Mouse (Mus musculus) left cerebral cortex, adult 11 months (tissue): ENCODE data around the gene Fam78b.

Experiments
- DNase-seq: peaks from one replicate; pipeline ENCODE4 v3.0.0; 2022; ENCODE audit warnings: low spot score

Gene Fam78b

DNA sequence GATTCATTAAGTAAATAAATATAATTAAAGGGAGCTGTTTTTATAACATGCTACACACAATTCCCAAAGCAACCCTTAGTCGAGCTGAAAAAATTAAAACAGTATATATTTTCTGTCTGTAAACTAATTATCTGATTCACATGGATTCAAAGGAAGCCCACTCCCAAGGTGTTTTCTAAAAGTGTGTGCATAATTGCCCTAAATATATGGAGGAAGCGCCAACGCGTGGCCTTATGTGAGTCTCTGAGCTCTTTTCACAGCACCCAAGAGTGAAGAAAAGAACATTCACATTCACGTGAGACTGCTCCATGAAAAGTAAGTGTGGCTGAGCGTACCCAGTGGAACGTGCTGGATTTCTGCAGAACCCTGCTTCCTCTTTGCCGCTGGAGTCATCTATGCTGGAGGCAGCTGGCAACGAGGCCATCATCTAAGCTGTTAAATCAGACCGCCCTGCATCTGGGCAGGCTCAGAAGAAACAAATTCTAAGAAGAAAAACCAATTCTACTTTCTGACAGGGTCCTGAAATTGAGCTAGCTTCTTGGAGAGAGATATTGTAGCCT is 93.5 kb downstream of the Fam78b start:
- DNase-seq, result no peak

DNA sequence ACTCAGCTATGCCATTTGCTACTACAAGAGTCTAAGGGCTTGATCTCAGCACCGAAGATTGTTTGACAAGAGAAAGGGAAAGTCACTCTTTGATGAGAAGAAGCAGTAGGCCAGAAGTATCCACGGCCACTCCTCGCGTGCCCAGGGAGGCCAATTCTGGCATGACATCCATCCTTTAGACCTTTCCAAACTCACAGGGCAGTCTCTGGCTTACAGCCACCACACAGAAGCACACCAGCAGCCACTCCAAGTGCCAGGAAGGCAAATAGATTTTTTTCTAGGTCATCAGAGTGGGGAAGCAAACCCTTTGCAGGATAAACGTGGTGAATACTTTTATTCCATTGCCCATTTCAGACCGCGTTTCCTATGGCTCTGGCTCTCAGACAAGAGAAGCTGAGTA is 97.5 kb downstream of the Fam78b start:
- no peak for DNase-seq

DNA sequence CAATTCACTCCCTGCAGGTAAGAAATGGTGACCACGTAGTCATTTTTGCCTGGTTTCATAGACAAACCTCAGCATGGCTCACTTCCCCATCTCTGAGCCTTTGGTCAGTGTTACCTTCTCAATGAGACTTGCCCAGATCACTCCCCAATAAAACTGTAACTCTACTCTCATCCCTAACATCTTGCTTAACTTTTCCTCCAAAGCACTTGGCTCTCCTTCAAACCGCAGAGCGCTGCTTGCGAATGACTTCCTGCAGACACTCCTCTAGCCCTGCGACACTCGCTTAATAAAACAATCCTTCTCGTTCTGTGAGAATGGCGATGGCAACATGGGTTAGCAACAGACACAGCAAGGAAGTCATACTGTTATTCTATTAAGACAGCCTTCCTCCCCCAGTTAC is 100.8 kb downstream of the Fam78b start:
- no peak for DNase-seq

DNA sequence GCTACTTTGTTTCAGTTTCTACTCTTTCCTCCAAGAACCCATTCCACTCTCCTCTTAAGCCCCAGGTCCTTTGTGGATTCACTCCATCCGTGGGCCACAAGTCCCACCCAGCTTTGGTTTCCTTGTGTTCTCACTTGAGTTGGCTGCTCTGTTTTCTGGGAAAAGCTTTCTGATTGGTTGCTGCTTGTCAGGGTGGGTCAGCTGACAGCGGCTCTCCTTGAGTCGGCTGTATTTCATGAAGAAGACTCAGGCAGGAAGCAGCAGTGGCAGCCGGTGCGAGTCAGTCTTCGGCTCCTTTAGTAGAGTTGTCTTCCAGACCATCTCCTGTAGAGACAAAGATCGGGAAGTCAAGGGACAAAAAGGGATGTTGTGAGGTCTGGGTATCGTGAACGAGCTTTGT is 101.3 kb downstream of the Fam78b start:
- no peak for DNase-seq

DNA sequence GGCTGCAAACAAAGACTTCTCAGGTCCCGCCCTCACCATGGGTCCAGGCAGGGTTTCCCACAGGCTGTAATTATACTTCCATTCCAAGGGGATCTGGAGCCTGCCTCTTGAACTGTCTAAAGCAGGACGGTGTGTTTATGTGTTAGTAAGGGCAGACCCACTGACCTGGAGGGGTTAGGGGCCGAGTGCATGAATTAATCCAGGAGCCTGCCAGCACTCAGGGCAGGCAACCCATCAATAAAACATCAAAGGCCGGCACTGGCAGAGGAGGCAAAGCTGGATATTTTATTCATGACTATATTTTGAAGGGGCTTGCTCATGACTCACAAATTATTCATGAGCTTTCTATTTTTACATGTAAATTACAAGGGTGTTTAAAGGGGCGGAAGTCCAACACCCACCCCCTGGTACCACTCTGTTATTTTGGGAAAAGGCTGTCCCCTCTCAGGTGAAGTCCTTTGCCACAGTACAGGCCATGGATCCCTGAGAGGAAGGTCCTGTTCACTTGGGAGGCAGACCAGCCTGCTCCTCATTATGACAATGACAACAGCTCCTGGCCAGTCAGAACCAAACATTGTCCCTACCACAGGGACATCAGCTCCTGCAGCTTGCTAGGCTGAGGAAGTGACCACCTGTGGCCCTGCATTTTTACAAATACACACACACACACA is 103.9 kb downstream of the Fam78b start:
- DNase-seq, result no peak

DNA sequence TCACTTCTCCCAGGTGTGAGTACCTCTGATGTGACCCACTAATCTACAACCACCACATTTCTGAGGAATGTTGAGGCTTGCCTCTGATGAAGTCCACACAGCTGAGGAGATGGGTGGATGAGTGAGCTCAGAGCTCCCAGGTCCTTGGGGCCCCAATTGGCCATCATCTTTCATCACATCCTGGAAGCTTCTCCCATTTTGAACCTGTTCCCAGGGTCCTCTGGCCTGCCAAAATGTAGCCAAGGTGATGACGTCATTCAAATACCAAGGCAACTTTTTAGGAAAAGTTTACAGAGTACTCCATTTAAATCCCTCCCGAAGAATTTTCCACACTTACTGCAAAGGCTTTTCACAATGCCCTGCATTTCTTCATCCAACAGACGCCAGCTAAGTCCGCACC is 104.7 kb downstream of the Fam78b start:
- no peak for DNase-seq

- no peak for DNase-seq
Measured at GRCm38 (mm10) chr1:167108973-167109509, 107.8 kb downstream of the Fam78b start.

DNA sequence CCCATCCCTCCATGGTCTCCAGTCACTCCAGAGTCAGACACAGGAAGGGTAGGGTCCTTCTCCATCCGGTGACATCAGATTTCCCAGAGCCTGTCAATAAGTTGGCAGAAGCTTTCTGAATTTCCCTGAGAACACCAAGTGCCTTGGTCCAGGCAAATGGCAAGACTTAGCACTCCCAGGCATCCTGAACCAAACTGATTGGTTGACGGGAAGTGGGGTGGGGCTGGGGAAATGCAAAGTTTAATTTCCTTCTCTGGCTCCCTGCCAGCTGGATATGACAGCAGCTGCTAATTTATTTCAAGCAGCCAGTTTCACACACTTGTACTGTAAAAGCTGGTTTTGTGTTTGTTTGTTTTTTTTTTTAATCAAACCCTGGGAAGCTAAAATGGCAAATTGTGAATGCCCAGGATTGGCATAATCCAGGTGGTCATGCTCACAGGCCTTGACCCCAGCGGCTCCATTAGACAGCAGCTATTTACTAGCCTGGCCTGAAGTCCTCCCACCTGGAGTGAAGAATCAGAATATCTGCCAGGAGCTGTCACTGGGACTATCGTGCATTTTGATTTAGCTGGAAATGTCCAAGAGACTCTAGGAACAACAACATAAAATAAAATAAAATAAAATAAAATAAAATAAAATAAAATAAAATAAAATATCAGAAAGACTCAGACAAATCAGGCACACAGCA is 113.3 kb downstream of the Fam78b start:
- no peak for DNase-seq

GRCm38 (mm10) chr1:167115121-167115520 is 113.9 kb downstream of the Fam78b start:
- DNase-seq, result no peak

GRCm38 (mm10) chr1:167116733-167117132 is 115.5 kb downstream of the Fam78b start:
- DNase-seq, result no peak

DNA sequence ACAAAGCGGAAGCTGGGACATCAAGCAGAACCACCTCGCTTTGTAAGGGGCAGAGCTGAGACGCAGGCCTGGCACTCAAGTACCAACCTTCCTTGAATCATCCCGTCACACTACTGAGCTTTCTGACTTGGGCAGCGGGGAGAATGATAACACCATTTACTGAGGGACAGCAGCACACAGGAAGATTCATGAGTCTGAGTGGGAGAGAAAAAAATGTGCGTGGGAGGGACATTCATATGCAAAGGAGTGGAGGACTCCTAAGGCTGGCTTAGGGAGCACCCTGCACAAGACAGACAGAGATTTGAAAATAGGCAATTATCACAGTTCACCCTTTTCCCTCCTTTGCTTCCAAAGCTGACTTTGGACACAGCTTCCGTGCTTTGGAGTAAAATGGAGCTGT is 117.8 kb downstream of the Fam78b start:
- no peak for DNase-seq

DNA sequence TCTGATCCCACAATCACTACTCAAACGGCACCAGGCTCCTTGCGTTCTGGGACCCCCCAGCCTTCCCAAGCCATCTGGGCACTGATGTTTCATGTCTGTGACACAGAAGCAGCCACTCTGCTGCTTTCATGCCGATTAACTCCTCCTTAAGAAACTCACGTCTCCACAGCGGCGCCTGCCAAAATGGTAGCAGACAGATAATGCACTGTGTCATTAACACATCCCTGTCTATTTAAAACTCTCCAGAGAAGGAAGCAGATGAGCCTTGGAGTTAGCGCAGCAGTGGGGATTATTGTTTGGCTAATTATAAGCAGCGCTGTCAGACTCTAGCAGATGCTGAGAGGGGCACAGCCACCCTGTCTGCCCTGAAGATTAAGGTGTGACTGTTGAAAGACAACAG is 118.2 kb downstream of the Fam78b start:
- DNase-seq, result no peak

- no peak for DNase-seq
Measured at GRCm38 (mm10) chr1:167122436-167122835, 121.2 kb downstream of the Fam78b start.

DNA sequence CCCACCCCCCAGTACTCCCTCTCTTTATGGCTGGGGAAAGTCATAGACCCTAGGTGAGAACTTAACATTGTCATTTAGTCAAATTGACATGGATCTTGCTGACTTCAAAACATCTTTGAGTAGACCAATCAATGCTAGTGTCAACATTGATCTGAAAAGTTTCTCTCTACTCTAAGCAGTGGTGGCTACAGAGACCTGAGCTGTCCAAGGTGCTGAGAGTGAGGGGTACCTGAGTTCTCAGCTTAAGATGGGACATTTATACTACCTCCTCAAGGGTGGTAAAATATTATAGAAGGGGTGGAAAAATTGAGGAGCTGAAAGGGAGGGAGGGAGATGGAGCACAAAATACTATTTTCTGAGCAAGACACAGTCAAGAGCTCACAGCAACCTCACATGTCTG is 122.3 kb downstream of the Fam78b start:
- no peak for DNase-seq

DNA sequence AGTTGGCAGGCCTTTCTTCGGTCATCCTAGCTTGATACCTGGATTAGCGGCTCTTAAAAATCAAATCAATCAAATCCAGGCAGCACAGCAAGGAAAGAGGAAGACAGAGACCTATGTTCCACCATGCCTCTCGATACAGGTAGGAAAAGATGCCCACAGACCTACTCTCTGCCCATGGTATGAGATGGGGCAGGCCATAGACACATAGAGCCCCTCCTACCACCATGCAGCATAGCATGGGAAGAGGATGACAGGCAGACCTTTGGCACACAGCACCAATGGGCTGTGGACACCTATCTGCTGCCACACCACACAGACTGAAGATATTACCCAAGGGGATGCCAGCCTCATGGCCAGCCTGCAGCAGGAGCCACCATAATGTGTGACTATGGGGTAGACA is 124.7 kb downstream of the Fam78b start:
- no peak for DNase-seq

- DNase-seq, result no peak
Measured at GRCm38 (mm10) chr1:167126292-167126691, 125.1 kb downstream of the Fam78b start.

DNA sequence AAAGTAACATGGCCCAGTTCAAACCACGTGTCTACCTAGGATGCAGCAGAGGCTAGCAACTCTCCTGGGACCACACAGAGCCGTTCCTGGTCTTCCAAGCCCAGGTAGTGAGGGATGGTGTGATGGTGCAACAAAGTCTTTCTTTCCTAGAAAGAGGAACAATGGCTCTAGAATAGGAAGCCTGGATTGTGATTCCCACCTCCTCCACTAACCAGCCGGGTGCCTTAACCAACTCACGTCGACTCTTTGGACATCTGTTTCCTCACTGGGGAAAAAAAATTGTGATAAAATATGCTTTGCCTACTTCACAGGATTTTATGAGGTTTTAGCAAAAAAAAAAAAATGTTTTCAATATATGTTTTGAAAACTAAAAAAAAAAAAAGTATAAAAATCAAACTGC is 134.5 kb downstream of the Fam78b start:
- DNase-seq, result no peak
